Mouse (Mus musculus) urinary bladder, postnatal 10 days (tissue): ENCODE measurements around the gene Scml4.

Experiments
- DNase-seq: peaks from one replicate; pipeline ENCODE4 v3.0.0; 2022; ENCODE audit warnings: low spot score

Scml4 gene

GRCm38 (mm10) chr10:42951078-42952045 is 91.2 kb downstream of the Scml4 start:
- DNase-seq = no peak

GRCm38 (mm10) chr10:42952046-42952420 is 91.9 kb downstream of the Scml4 start:
- DNase-seq = no peak

- DNase-seq = no peak
These were observed 93.4 kb downstream of the Scml4 start for GRCm38 (mm10) chr10:42953601-42954000.

- DNase-seq = no peak
These were observed 95.0 kb downstream of the Scml4 start for GRCm38 (mm10) chr10:42955205-42955604.

GRCm38 (mm10) chr10:42957881-42958651 is 97.9 kb downstream of the Scml4 start:
- no peak for DNase-seq

- no peak for DNase-seq
These were observed 98.5 kb downstream of the Scml4 start for GRCm38 (mm10) chr10:42958686-42959085.

- no peak for DNase-seq
These were observed 101.6 kb downstream of the Scml4 start for GRCm38 (mm10) chr10:42961771-42962170.

- no peak for DNase-seq
These were observed 102.0 kb downstream of the Scml4 start for GRCm38 (mm10) chr10:42962181-42962601.

GRCm38 (mm10) chr10:42962655-42963054 is 102.5 kb downstream of the Scml4 start:
- no peak for DNase-seq

GRCm38 (mm10) chr10:42963061-42963460 is 102.9 kb downstream of the Scml4 start:
- no peak for DNase-seq

- DNase-seq = no peak
These were observed 108.2 kb downstream of the Scml4 start for GRCm38 (mm10) chr10:42968332-42968731.

- DNase-seq = no peak
These were observed 112.5 kb downstream of the Scml4 start for GRCm38 (mm10) chr10:42972504-42973172.

GRCm38 (mm10) chr10:42973537-42973936 is 113.4 kb downstream of the Scml4 start:
- no peak for DNase-seq

GRCm38 (mm10) chr10:42976577-42976976 is 116.4 kb downstream of the Scml4 start:
- no peak for DNase-seq

GRCm38 (mm10) chr10:42978346-42978745 is 118.2 kb downstream of the Scml4 start:
- DNase-seq = no peak

GRCm38 (mm10) chr10:42980999-42981757 is 121.0 kb downstream of the Scml4 start:
- no peak for DNase-seq

GRCm38 (mm10) chr10:42984886-42985285 is 124.7 kb downstream of the Scml4 start:
- no peak for DNase-seq

- DNase-seq = no peak
These were observed 127.5 kb downstream of the Scml4 start for GRCm38 (mm10) chr10:42987594-42988052.

GRCm38 (mm10) chr10:42988627-42989026 is 128.5 kb downstream of the Scml4 start:
- no peak for DNase-seq

GRCm38 (mm10) chr10:42989910-42990309 is 129.7 kb downstream of the Scml4 start:
- no peak for DNase-seq

- DNase-seq = no peak
These were observed 130.8 kb downstream of the Scml4 start for GRCm38 (mm10) chr10:42991018-42991417.
